Mouse (Mus musculus): Measurements from ENCODE around the gene Mrps16.
A peak's percentile ranks its signal among the peaks of the same experiment; 100 is the strongest.

The Mrps16 gene

GRCm38 (mm10) chr14:20368271-20368670 is 25.2 kb downstream of the Mrps16 start:
- DNase-seq (ENCODE audit: low read depth, low spot score), result no peak

- no peak for DNase-seq (ENCODE audit: low read depth, low spot score)
Measured at GRCm38 (mm10) chr14:20363230-20363629, 30.2 kb downstream of the Mrps16 start.

GRCm38 (mm10) chr14:20347991-20348541 is 45.4 kb downstream of the Mrps16 start, which contains the start of the genes Ecd and Fam149b:
Gene Ecd (minus strand): TSS chr14:20348121.
Gene Fam149b (plus strand): TSS chr14:20348162.
- peak; percentile 91 for DNase-seq (ENCODE audit: low read depth, low spot score)

GRCm38 (mm10) chr14:20347441-20347990 is 45.9 kb downstream of the Mrps16 start:
- DNase-seq (ENCODE audit: low read depth, low spot score), result no peak

- DNase-seq (ENCODE audit: low read depth, low spot score), result peak; percentile 2
Measured at GRCm38 (mm10) chr14:20345885-20346284, 47.5 kb downstream of the Mrps16 start.

GRCm38 (mm10) chr14:20340866-20341265 is 52.6 kb downstream of the Mrps16 start:
- peak; percentile 15 for DNase-seq (ENCODE audit: low read depth, low spot score)

- peak; percentile 39 for DNase-seq (ENCODE audit: low read depth, low spot score)
Measured at GRCm38 (mm10) chr14:20340149-20340548, 53.3 kb downstream of the Mrps16 start.

GRCm38 (mm10) chr14:20339415-20339814 is 54.0 kb downstream of the Mrps16 start:
- no peak for DNase-seq (ENCODE audit: low read depth, low spot score)
